Mouse (Mus musculus) MEL (cell line): Measurements from ENCODE around the gene Hs3st6.

Source experiments
- CHD1 ChIP-seq: IDR thresholded peaks from 2 replicates; pipeline ENCODE4 v1.6.1; 2012; ENCODE audit warnings: low read depth, mild to moderate bottlenecking, inconsistent platforms, low read length, improper control_type of control experiment
- CHD2 ChIP-seq: IDR thresholded peaks from 2 replicates; pipeline ENCODE4 v1.6.1; 2011; ENCODE audit warnings: low read length, improper control_type of control experiment
- CTCF ChIP-seq, 3 experiments: IDR thresholded peaks in 2 of 3; conservative IDR thresholded peaks in 1 of 3; 2 replicates each; pipeline ENCODE4 v1.5.1; 2011 to 2012; ENCODE audit warnings: low read length in 3 of 3, low read depth in 2 of 3, mild to moderate bottlenecking in 2 of 3, improper control_type of control experiment in 1 of 3, inconsistent platforms in 1 of 3, mixed read lengths in 1 of 3, moderate library complexity in 1 of 3; ENCODE audit not compliant: control insufficient read depth in 1 of 3, insufficient read depth in 1 of 3, poor library complexity in 1 of 3, severe bottlenecking in 1 of 3
- E2F4 ChIP-seq: IDR thresholded peaks from 2 replicates; pipeline ENCODE4 v1.6.1; 2011; ENCODE audit warnings: low read depth, low read length, improper control_type of control experiment, borderline replicate concordance
- HCFC1 ChIP-seq: IDR thresholded peaks from 2 replicates; pipeline ENCODE4 v1.6.1; 2012; ENCODE audit warnings: low read depth, mild to moderate bottlenecking, inconsistent platforms, low read length, improper control_type of control experiment, moderate library complexity
- MAX ChIP-seq: IDR thresholded peaks from 2 replicates; pipeline ENCODE4 v1.6.1; 2011; ENCODE audit warnings: low read length, improper control_type of control experiment
- SMC3 ChIP-seq: IDR thresholded peaks from 2 replicates; pipeline ENCODE4 v1.6.1; 2011; ENCODE audit warnings: low read depth, low read length, improper control_type of control experiment
- ZMIZ1 ChIP-seq: IDR thresholded peaks from 2 replicates; pipeline ENCODE4 v1.6.1; 2012; ENCODE audit warnings: low read depth, mild to moderate bottlenecking, inconsistent platforms, low read length, improper control_type of control experiment, moderate library complexity
- ZNF384 ChIP-seq: IDR thresholded peaks from 2 replicates; pipeline ENCODE4 v1.6.1; 2012; ENCODE audit warnings: low read depth, mild to moderate bottlenecking, inconsistent platforms, low read length, improper control_type of control experiment

GRCm38 (mm10) chr17:24706982-24707800 is 45.6 kb upstream of the Hs3st6 start, which contains the start of gene Tbl3:
- peak; percentile 89 for TF ChIP-seq MAX
- TF ChIP-seq E2F4: no peak
- peak; percentile 92 for TF ChIP-seq HCFC1
- no peak for TF ChIP-seq ZNF384
- TF ChIP-seq CHD1: no peak
- no peak for TF ChIP-seq CTCF (IDR thresholded peaks at IDR 0.05 in 2 of 3, conservative IDR thresholded peaks at IDR 0.05 in 1 of 3; ENCODE audit: control insufficient read depth in 1 of 3, insufficient read depth in 1 of 3, low read depth in 2 of 3, low read length in 3 of 3, poor library complexity in 1 of 3, severe bottlenecking in 1 of 3)
- no peak for TF ChIP-seq CHD2
- peak; percentile 79 for TF ChIP-seq ZMIZ1
- no peak for TF ChIP-seq SMC3
